Mouse (Mus musculus) ES-Bruce4 (cell line): ENCODE data around the gene Eef2kmt. TPM values are rescaled to one million over a fixed set of nuclear protein-coding genes. Genes with fewer than 3 reads are reported as not detected.
A peak's percentile ranks its signal among the peaks of the same experiment; 100 is the strongest.

ENCODE experiments used
- H3K27ac ChIP-seq: 2 replicates; pipeline ENCODE4 v1.5.1; 2012; ENCODE audit warnings: low read length, inconsistent platforms; ENCODE audit not compliant: insufficient read depth
- H3K27me3 ChIP-seq: 2 replicates; pipeline ENCODE4 v1.6.1; 2012; ENCODE audit warnings: mild to moderate bottlenecking, low read length, inconsistent platforms; ENCODE audit not compliant: control insufficient read depth, poor library complexity, insufficient read depth, severe bottlenecking
- H3K36me3 ChIP-seq: 2 replicates; pipeline ENCODE4 v1.6.1; 2012; ENCODE audit warnings: inconsistent platforms, mild to moderate bottlenecking, low read length, moderate library complexity; ENCODE audit not compliant: control insufficient read depth, poor library complexity, insufficient read depth, severe bottlenecking
- H3K4me1 ChIP-seq: one replicate; pipeline ENCODE4 v1.8.1; 2011; ENCODE audit warnings: low read length; ENCODE audit not compliant: control insufficient read depth, insufficient read depth
- H3K4me3 ChIP-seq: 2 replicates; pipeline ENCODE4 v1.5.1; 2011; ENCODE audit warnings: low read depth, mild to moderate bottlenecking, low read length
- H3K9ac ChIP-seq: 2 replicates; pipeline ENCODE4 v1.6.1; 2012; ENCODE audit warnings: low read depth, mild to moderate bottlenecking, inconsistent platforms; ENCODE audit not compliant: poor library complexity, severe bottlenecking
- H3K9me3 ChIP-seq: replicated peaks from 2 replicates; pipeline ENCODE4 v1.6.1; 2012; ENCODE audit warnings: mild to moderate bottlenecking, low read length, inconsistent platforms; ENCODE audit not compliant: control insufficient read depth, poor library complexity, insufficient read depth, severe bottlenecking
- CTCF ChIP-seq: IDR thresholded peaks from one replicate; pipeline ENCODE4 v1.8.1; 2011; ENCODE audit warnings: low read depth, low read length
- EP300 ChIP-seq: IDR thresholded peaks from 2 replicates; pipeline ENCODE4 v1.6.1; 2011; ENCODE audit warnings: low read depth, low read length; ENCODE audit not compliant: insufficient read depth
- POLR2A ChIP-seq: IDR thresholded peaks from one replicate; pipeline ENCODE4 v1.8.1; 2011; ENCODE audit warnings: low read length; ENCODE audit not compliant: insufficient read depth
- polyA plus RNA-seq: library from polyadenylated mRNA; stranded (reverse); fragments of >200 nt; gene quantifications from 2 replicates; pipeline ENCODE4 v1.2.4, GENCODE M21; 2011; ENCODE audit warnings: low read depth; ENCODE audit not compliant: missing spikeins, insufficient read depth, insufficient read length

The Eef2kmt gene
- polyA plus RNA-seq, 1 experiment, result 21.9 TPM

- H3K4me1 ChIP-seq, result no peaks in the 10 kb centered on the region
- H3K4me3 ChIP-seq, result no peak overlapping the region
- no peaks in the 10 kb centered on the region for H3K9me3 ChIP-seq
- H3K27ac ChIP-seq, result no peak overlapping the region
- no peaks in the 10 kb centered on the region for H3K27me3 ChIP-seq
- no peak overlapping the region for H3K9ac ChIP-seq
- TF ChIP-seq EP300 (no peak), POLR2A (no peak), CTCF (no peak)
- no peaks in the 10 kb centered on the region for H3K36me3 ChIP-seq
Measured at GRCm38 (mm10) chr16:5210365-5210764, 45.4 kb downstream of the Eef2kmt start.

- TF ChIP-seq CTCF, result no peak
- TF ChIP-seq EP300, result no peak
- TF ChIP-seq POLR2A, result no peak
- Histone ChIP-seq H3K27me3 (no peaks in the 10 kb centered on the region), H3K36me3 (no peaks in the 10 kb centered on the region), H3K9ac (no peak overlapping the region), H3K4me1 (no peaks in the 10 kb centered on the region), H3K4me3 (no peak overlapping the region), H3K27ac (no peak overlapping the region), H3K9me3 (no peaks in the 10 kb centered on the region)
Measured at GRCm38 (mm10) chr16:5206051-5206450, 49.7 kb downstream of the Eef2kmt start.

DNA sequence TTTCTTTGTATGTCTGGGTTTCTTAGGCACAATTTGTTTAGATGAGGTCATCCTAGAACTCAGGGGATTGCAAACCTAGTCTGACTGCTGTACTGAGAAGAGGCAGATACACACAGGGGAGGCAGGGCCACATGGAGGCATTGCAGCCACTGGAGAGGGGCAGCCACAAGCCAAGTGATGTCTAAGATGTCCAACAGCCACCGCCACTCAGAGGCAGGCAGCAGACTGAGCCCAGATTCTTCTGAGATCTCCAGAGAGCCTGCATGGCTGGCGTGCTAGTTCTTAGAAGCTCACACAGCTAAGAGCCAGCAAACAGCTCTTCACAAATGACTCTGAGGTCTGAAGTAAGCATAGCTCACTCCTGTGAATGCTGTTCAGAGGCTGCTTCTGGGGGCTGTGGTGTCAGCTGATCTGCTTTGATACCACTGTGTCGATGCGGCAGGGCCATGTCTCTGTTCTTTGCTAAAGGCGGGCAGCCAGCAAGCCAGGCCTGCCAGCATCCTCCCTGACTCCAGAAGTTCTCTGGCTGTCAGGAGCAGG lies 50.3 kb downstream of the Eef2kmt start:
- H3K27ac ChIP-seq, result no peak overlapping the region
- H3K9ac ChIP-seq, result no peak overlapping the region
- no peaks in the 10 kb centered on the region for H3K9me3 ChIP-seq
- H3K27me3 ChIP-seq, result no peaks in the 10 kb centered on the region
- H3K36me3 ChIP-seq, result no peaks in the 10 kb centered on the region
- no peak for TF ChIP-seq CTCF
- TF ChIP-seq POLR2A, result no peak
- no peak for TF ChIP-seq EP300
- H3K4me3 ChIP-seq, result no peak overlapping the region
- no peaks in the 10 kb centered on the region for H3K4me1 ChIP-seq

DNA sequence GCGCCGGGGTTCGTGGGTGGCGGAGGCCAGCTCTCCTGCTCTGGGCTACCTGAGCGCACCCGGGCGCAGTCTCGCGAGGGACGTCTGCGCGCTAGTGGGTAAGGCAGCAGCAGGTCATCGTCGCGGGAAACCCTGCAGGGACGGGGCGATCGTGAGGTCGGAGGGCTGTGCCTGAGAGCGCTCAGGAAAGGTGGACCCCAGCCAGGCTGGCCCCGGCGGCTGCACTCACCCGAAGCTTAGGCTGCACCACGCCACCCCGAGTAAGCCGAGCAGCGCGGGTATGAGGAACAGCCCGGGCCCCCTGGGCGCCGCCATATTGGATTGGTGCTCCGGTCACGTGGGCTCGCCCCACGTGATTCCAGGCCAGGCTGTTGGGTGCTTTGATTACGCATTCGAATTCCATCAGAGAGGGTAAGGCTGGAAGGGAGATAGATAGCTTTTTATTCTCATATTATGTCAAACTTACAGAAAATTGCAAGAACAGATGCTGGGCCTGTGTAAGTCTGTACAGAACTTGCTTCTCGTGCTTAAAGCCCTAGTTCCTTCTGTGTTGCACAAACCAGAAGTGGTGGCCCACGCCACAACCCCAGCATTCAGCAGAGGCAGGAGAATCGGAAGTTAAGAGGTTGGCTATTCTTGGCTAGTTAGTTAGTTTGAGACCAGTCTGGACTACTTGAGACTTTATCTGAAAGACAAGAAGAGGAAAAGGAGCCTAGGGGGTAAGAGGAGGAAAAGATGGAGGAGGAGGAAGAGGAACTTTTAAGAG lies 51.9 kb downstream of the Eef2kmt start, which contains the start of gene Nagpa:
Nagpa (minus strand) TSS at position 345 of the 766 bp plus-strand sequence.
- H3K36me3 ChIP-seq, result no peaks in the 10 kb centered on the region
- TF ChIP-seq EP300 (no peak), CTCF (no peak)
- no peaks in the 10 kb centered on the region for H3K4me1 ChIP-seq
- peak within 1 kb of the TSS; percentile 49 for H3K9ac ChIP-seq
- no peaks in the 10 kb centered on the region for H3K27me3 ChIP-seq
- H3K27ac ChIP-seq, result no peak within 1 kb of the TSS
- peak within 1 kb of the TSS; percentile 91 for H3K4me3 ChIP-seq
- H3K9me3 ChIP-seq, result no peaks in the 10 kb centered on the region

- TF ChIP-seq POLR2A (no peak), EP300 (no peak), CTCF (no peak)
- H3K4me1 ChIP-seq, result no peaks in the 10 kb centered on the region
- no peaks in the 10 kb centered on the region for H3K27me3 ChIP-seq
- H3K27ac ChIP-seq, result no peak overlapping the region
- H3K36me3 ChIP-seq, result no peaks in the 10 kb centered on the region
- H3K4me3 ChIP-seq, result peak overlapping the region; percentile 91
- no peaks in the 10 kb centered on the region for H3K9me3 ChIP-seq
- H3K9ac ChIP-seq, result peak overlapping the region; percentile 49
Measured at GRCm38 (mm10) chr16:5203200-5203599, 52.6 kb downstream of the Eef2kmt start.

DNA sequence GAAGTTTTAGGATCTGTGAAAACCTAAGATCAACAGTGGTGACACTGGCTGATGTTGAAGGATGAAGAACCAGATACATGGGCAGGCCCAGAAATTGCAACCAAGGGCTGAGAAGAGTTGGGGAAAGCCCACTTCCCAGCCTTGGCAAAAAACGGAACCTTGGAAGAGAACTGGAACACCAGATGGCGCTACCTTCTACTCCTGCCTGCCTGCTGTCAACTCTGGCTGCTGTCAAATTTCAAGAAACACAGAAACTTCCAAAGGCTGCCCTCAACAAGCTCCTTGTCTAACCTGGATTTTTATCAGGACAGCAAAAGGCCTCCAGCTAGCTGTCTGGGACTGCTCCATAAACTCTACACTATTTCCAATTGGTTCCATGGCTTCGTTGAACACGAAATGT lies 53.1 kb downstream of the Eef2kmt start:
- Histone ChIP-seq H3K4me3 (peak overlapping the region; percentile 91), H3K4me1 (no peaks in the 10 kb centered on the region), H3K27me3 (no peaks in the 10 kb centered on the region), H3K36me3 (no peaks in the 10 kb centered on the region), H3K27ac (no peak overlapping the region), H3K9ac (no peak overlapping the region), H3K9me3 (no peaks in the 10 kb centered on the region)
- no peak for TF ChIP-seq POLR2A
- no peak for TF ChIP-seq EP300
- TF ChIP-seq CTCF, result peak; percentile 73
